Comparison of ENCODE assay signal across 18 mouse cellular contexts in the genomic region with DNA sequence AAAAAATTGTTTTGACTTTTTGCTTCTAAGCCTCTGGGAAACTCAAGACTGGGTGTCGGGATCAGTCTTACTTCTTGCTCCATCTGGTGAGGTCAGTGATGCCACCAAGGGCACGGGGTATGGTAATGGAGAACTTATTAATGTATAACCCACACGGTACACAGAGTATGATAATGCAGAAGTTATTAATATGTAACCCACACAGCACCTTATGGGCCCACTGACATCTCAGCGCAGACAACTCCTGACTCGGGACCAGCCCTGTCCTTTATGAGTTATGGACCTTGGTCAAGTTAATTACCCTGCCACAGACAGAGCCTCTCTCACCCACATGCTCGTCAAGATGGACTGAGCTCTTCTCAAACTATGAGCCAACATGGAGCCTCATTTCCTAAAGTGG.
DNase-seq lines count a peak whose midpoint lies in the region; ATAC-seq and TF ChIP-seq lines count a peak whose summit lies in the region.
"Had no signal": no experiment of that assay in that cellular context is flagged by ENCODE, and none has a peak within 500 bp of the region (broad histone marks: within the 10 kb centered on the region; RNA-seq: fewer than 3 reads in every experiment).

No protein-coding gene starts in this region.

- 34% methylated on average over 6 of the region's 6 CpGs for WGBS in kidney, adult 2 months
- 64% methylated on average over 6 of the region's 6 CpGs for WGBS in kidney, embryonic 14.5 days
- 63% methylated on average over 6 of the region's 6 CpGs for WGBS in intestine, embryonic 15.5 days
- WGBS in stomach, embryonic 16.5 days, result 75% methylated on average over 6 of the region's 6 CpGs
- 82% methylated on average over 6 of the region's 6 CpGs for WGBS in heart, embryonic 11.5 days (ENCODE audit: insufficient replicate concordance)
- WGBS in midbrain, embryonic 16.5 days, result 91% methylated on average over 6 of the region's 6 CpGs
- WGBS in liver, embryonic 11.5 days, result 87% methylated on average over 6 of the region's 6 CpGs

- ATAC-seq in kidney, embryonic 14.5 days (ENCODE audit: low FRiP score, low TSS enrichment), result no peak
- peak; percentile 94 for ATAC-seq in intestine, embryonic 15.5 days
- peak; percentile 79 for ATAC-seq in stomach, embryonic 16.5 days (ENCODE audit: insufficient read depth, low FRiP score)
- ATAC-seq in heart, embryonic 11.5 days (replicated peaks; ENCODE audit: insufficient number of reproducible peaks, low FRiP score, low TSS enrichment), result no peak
- no peak for ATAC-seq in midbrain, embryonic 16.5 days
- ATAC-seq in liver, embryonic 11.5 days (replicated peaks; ENCODE audit: low FRiP score), result no peak
- ATAC-seq: forebrain, embryonic 13.5 days had no signal

- no peak overlapping the region for H3K9ac ChIP-seq in kidney, embryonic 14.5 days (ENCODE audit: low read depth, low read length)
- no peak overlapping the region for H3K9ac ChIP-seq in intestine, embryonic 15.5 days
- H3K9ac ChIP-seq in stomach, embryonic 16.5 days (ENCODE audit: low read length), result no peak overlapping the region
- H3K9ac ChIP-seq in heart, embryonic 11.5 days (ENCODE audit: low read depth, low read length), result no peak overlapping the region
- no peak overlapping the region for H3K9ac ChIP-seq in midbrain, embryonic 16.5 days (ENCODE audit: low read depth, low read length)
- H3K9ac ChIP-seq in liver, embryonic 11.5 days (ENCODE audit: low read depth, low read length), result no peak overlapping the region
- H3K9ac ChIP-seq: forebrain, embryonic 13.5 days; heart, embryonic 15.5 days; liver, embryonic 15.5 days had no signal

- H3K4me2 ChIP-seq in kidney, embryonic 14.5 days (replicated peaks; ENCODE audit: low read depth, low read length), result no peak overlapping the region
- H3K4me2 ChIP-seq in intestine, embryonic 15.5 days (replicated peaks), result no peak overlapping the region
- H3K4me2 ChIP-seq in stomach, embryonic 16.5 days (ENCODE audit: low read depth, low read length), result no peak overlapping the region
- H3K4me2 ChIP-seq in heart, embryonic 11.5 days, result no peak overlapping the region
- H3K4me2 ChIP-seq in midbrain, embryonic 16.5 days (ENCODE audit: low read length), result no peak overlapping the region
- no peak overlapping the region for H3K4me2 ChIP-seq in liver, embryonic 11.5 days
- H3K4me2 ChIP-seq: forebrain, embryonic 13.5 days; heart, embryonic 15.5 days; liver, embryonic 15.5 days had no signal

- no peaks in the 10 kb centered on the region for H3K36me3 ChIP-seq in kidney, adult 2 months (ENCODE audit: control insufficient read depth, insufficient read depth, low read length)
- no peaks in the 10 kb centered on the region for H3K36me3 ChIP-seq in kidney, embryonic 14.5 days (ENCODE audit: control insufficient read depth, insufficient read depth, low read length)
- no peaks in the 10 kb centered on the region for H3K36me3 ChIP-seq in intestine, embryonic 15.5 days
- H3K36me3 ChIP-seq in stomach, embryonic 16.5 days (ENCODE audit: control insufficient read depth, insufficient read depth, low read length), result no peaks in the 10 kb centered on the region
- H3K36me3 ChIP-seq in heart, embryonic 11.5 days (ENCODE audit: control insufficient read depth, insufficient read depth, low read length), result no peaks in the 10 kb centered on the region
- no peaks in the 10 kb centered on the region for H3K36me3 ChIP-seq in midbrain, embryonic 16.5 days (ENCODE audit: control insufficient read depth, insufficient read depth, low read length)
- H3K36me3 ChIP-seq in liver, embryonic 11.5 days (ENCODE audit: control insufficient read depth, insufficient read depth, low read length), result no peaks in the 10 kb centered on the region
- H3K36me3 ChIP-seq: G1E; heart, embryonic 15.5 days; liver, embryonic 15.5 days had no signal

- DNase-seq in kidney, adult 2 months, result peak; percentile 66
- DNase-seq in kidney, postnatal 36 days, result peak; percentile 41 to 70
- no peak for DNase-seq in liver, embryonic 11.5 days (ENCODE audit: low spot score)
- DNase-seq: adrenal gland, postnatal 36 days; cerebellum, adult 2 months; gastrocnemius, postnatal 10 days; thymus, adult 2 months had no signal

- no peaks in the 10 kb centered on the region for H3K27me3 ChIP-seq in kidney, adult 2 months (replicated peaks; ENCODE audit: control insufficient read depth, insufficient read depth, low read length)
- H3K27me3 ChIP-seq in kidney, embryonic 14.5 days (ENCODE audit: control insufficient read depth, insufficient read depth, low read length), result no peaks in the 10 kb centered on the region
- no peaks in the 10 kb centered on the region for H3K27me3 ChIP-seq in intestine, embryonic 15.5 days (replicated peaks)
- H3K27me3 ChIP-seq in stomach, embryonic 16.5 days (ENCODE audit: control insufficient read depth, insufficient read depth, low read length), result no peaks in the 10 kb centered on the region
- no peaks in the 10 kb centered on the region for H3K27me3 ChIP-seq in heart, embryonic 11.5 days (ENCODE audit: control insufficient read depth, insufficient read depth, low read length)
- no peaks in the 10 kb centered on the region for H3K27me3 ChIP-seq in midbrain, embryonic 16.5 days (ENCODE audit: control insufficient read depth, insufficient read depth, low read depth, low read length)
- H3K27me3 ChIP-seq in liver, embryonic 11.5 days (replicated peaks; ENCODE audit: control insufficient read depth, insufficient read depth, low read length), result no peaks in the 10 kb centered on the region
- H3K27me3 ChIP-seq: forebrain, embryonic 13.5 days; heart, embryonic 15.5 days; liver, embryonic 15.5 days had no signal

- H3K9me3 ChIP-seq in kidney, embryonic 14.5 days (ENCODE audit: control insufficient read depth, low read length), result no peaks in the 10 kb centered on the region
- no peaks in the 10 kb centered on the region for H3K9me3 ChIP-seq in intestine, embryonic 15.5 days
- no peaks in the 10 kb centered on the region; the same call in 1 of the 2 replicates for H3K9me3 ChIP-seq in stomach, embryonic 16.5 days (replicated peaks; ENCODE audit: control insufficient read depth, low read length)
- H3K9me3 ChIP-seq in heart, embryonic 11.5 days (replicated peaks; ENCODE audit: control insufficient read depth, low read length), result no peaks in the 10 kb centered on the region
- no peaks in the 10 kb centered on the region for H3K9me3 ChIP-seq in midbrain, embryonic 16.5 days (replicated peaks; ENCODE audit: control insufficient read depth, low read length, poor library complexity, severe bottlenecking)
- H3K9me3 ChIP-seq in liver, embryonic 11.5 days (ENCODE audit: control insufficient read depth, low read length), result 0 out of 2 replicates have a peak, but pooled peaks cover 2% of the 10 kb centered on the region
- H3K9me3 ChIP-seq: forebrain, embryonic 13.5 days; heart, embryonic 15.5 days; liver, embryonic 15.5 days had no signal

- no peak for TF ChIP-seq POLR2A in kidney, adult 2 months (IDR thresholded peaks at IDR 0.05; ENCODE audit: low read depth, low read length)

- TF ChIP-seq CTCF in kidney, adult 2 months (conservative IDR thresholded peaks at IDR 0.05; ENCODE audit: insufficient read depth, insufficient read length, low read depth, low read length), result no peak

- H3K27ac ChIP-seq in kidney, adult 2 months (ENCODE audit: insufficient read depth, low read depth, low read length), result no peak overlapping the region
- no peak overlapping the region for H3K27ac ChIP-seq in kidney, embryonic 14.5 days (ENCODE audit: low read depth, low read length)
- peak overlapping the region; percentile 61; the same call in 1 of the 2 replicates for H3K27ac ChIP-seq in intestine, embryonic 15.5 days
- no peak overlapping the region for H3K27ac ChIP-seq in stomach, embryonic 16.5 days (ENCODE audit: low read length)
- no peak overlapping the region for H3K27ac ChIP-seq in heart, embryonic 11.5 days (ENCODE audit: low read depth, low read length)
- no peak overlapping the region for H3K27ac ChIP-seq in midbrain, embryonic 16.5 days (ENCODE audit: low read length)
- H3K27ac ChIP-seq in liver, embryonic 11.5 days (ENCODE audit: low read depth, low read length), result no peak overlapping the region
- H3K27ac ChIP-seq: forebrain, embryonic 13.5 days; heart, adult 2 months; heart, embryonic 15.5 days; liver, embryonic 15.5 days had no signal

- H3K4me3 ChIP-seq in kidney, adult 2 months (ENCODE audit: insufficient read depth, low read depth, low read length), result no peak overlapping the region
- H3K4me3 ChIP-seq in kidney, embryonic 14.5 days (ENCODE audit: low read length), result no peak overlapping the region
- no peak overlapping the region for H3K4me3 ChIP-seq in intestine, embryonic 15.5 days (replicated peaks)
- no peak overlapping the region for H3K4me3 ChIP-seq in stomach, embryonic 16.5 days (replicated peaks; ENCODE audit: low read length)
- H3K4me3 ChIP-seq in heart, embryonic 11.5 days (ENCODE audit: low read depth, low read length), result no peak overlapping the region
- H3K4me3 ChIP-seq in midbrain, embryonic 16.5 days (ENCODE audit: low read depth, low read length), result no peak overlapping the region
- H3K4me3 ChIP-seq in liver, embryonic 11.5 days (ENCODE audit: low read depth, low read length), result no peak overlapping the region
- H3K4me3 ChIP-seq: erythroblast, embryonic 14.5 days; forebrain, embryonic 13.5 days; heart, adult 2 months; heart, embryonic 15.5 days; liver, embryonic 15.5 days had no signal

- H3K4me1 ChIP-seq in kidney, adult 2 months (ENCODE audit: control insufficient read depth, insufficient read depth, low read length), result peaks cover 17% of the 10 kb centered on the region
- H3K4me1 ChIP-seq in kidney, embryonic 14.5 days (ENCODE audit: control insufficient read depth, insufficient read depth, low read length), result no peaks in the 10 kb centered on the region
- H3K4me1 ChIP-seq in intestine, embryonic 15.5 days (replicated peaks), result peaks cover 6% of the 10 kb centered on the region; the same call in 1 of the 2 replicates
- peaks cover 8% of the 10 kb centered on the region; the same call in 1 of the 2 replicates for H3K4me1 ChIP-seq in stomach, embryonic 16.5 days (ENCODE audit: control insufficient read depth, insufficient read depth, low read length)
- H3K4me1 ChIP-seq in heart, embryonic 11.5 days (ENCODE audit: control insufficient read depth, insufficient read depth, low read length), result peaks cover 9% of the 10 kb centered on the region; the same call in 1 of the 2 replicates
- peaks cover 2% of the 10 kb centered on the region; the same call in 1 of the 2 replicates for H3K4me1 ChIP-seq in midbrain, embryonic 16.5 days (ENCODE audit: control insufficient read depth, insufficient read depth, low read length)
- no peaks in the 10 kb centered on the region for H3K4me1 ChIP-seq in liver, embryonic 11.5 days (replicated peaks; ENCODE audit: control insufficient read depth, insufficient read depth, low read length)
- H3K4me1 ChIP-seq: liver, embryonic 15.5 days had no signal

Comparison
In these comparisons a context has a peak if more than half of its experiments do, and no peak if none do; other contexts are left out.
1. ATAC-seq: peak in intestine, embryonic 15.5 days (single experiment) and stomach, embryonic 16.5 days (single experiment); none in kidney, embryonic 14.5 days (single experiment), heart, embryonic 11.5 days (single experiment), midbrain, embryonic 16.5 days (single experiment) and liver, embryonic 11.5 days (single experiment).